Mouse (Mus musculus) cerebellum, adult 2 months (tissue): ENCODE data around the gene Acap1.

Experiments
- CTCF ChIP-seq: fragments of 200-500 bp; IDR thresholded peaks from 2 replicates; pipeline ENCODE4 v1.5.1; 2011; ENCODE audit warnings: low read depth, mild to moderate bottlenecking, control low read depth, low read length, moderate library complexity, borderline replicate concordance; ENCODE audit not compliant: insufficient read depth
- POLR2A ChIP-seq: fragments of 200-500 bp; IDR thresholded peaks from 2 replicates; pipeline ENCODE4 v1.6.1; 2011; ENCODE audit warnings: low read length, control low read depth, borderline replicate concordance; ENCODE audit not compliant: insufficient read depth

DNA sequence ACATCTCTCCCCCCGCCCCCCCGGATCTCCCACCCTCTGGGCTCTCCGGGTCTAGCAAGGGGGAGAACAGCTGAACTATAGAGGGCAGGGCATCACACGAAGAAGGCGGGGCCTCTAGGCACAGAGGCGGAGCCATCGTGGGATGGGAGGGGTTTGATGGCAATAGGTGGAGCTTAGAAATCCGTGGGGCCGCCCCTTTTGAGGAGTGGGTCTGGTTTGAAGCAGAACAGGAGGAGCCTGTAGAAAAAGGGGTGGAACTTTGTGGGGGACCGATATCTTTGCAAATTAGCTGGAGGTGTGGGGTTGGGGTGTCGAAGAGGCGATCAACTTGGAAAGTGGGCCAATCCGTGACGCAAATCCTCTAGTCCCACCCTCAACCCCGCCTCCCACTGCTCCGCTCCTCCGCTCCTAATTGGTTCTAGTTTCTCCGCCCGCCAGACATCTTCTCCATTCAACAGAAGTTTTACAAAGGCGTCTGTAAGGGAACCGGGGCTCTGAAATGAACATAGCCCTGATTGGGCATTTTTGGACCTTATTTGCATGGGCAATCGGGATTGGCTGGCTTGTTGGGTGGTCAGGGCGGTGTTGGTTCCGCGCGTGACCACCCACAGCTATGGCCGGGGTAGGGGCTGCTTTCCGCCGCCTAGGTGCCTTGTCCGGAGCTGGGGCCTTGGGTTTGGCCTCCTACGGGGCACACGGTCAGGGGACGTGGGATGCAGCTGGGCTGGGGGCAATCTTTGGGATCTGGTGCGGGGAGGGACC, 57.2 kb downstream of the Acap1 start, which contains the start of gene Tmem256:
- TF ChIP-seq POLR2A (peak; percentile 82), CTCF (no peak)
